Mouse (Mus musculus) right cerebral cortex, postnatal 10 days (tissue): Measurements from ENCODE around the gene Pdzd3.
"Not testable (repeated sequence)": the region's sequence is repeated elsewhere in the genome, so short reads cannot be mapped to it uniquely, and the experiment has no call there.

Source experiments
- DNase-seq, 2 experiments: peaks; one replicate each; pipeline ENCODE4 v3.0.0; 2021; ENCODE audit warnings: low spot score in 2 of 2

Gene Pdzd3

DNA sequence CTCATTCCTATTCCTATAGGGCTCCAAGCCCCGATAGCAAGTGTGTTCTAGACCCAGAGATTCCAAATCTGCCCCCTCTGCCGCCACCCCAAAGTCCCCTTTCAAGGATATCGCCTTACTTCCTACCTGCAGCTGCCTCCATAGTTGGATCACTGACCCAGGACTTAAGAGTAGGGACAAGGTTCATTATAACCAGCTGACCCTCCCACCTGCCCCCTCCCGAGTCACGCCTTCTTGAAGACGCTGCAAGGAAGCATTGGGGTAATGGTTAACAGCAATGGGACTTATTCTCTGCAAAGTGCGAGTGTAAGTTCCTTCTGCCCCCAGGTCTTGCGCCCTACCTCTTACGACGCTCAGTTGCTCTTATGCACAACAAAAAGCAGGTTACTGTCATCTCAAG is at the start of gene Pdzd3:
TSS of gene Pdzd3 (minus strand) at position 158 of the 400 bp plus-strand sequence.
- no peak for DNase-seq

- not testable (repeated sequence) for DNase-seq
Observed at GRCm38 (mm10) chr9:44300001-44300400, 48.7 kb upstream of the Pdzd3 start.

GRCm38 (mm10) chr9:44292490-44292889 is 41.2 kb upstream of the Pdzd3 start:
- DNase-seq = peak in 1 of 2 experiments; percentile 57

GRCm38 (mm10) chr9:44288959-44289291 is 37.7 kb upstream of the Pdzd3 start:
- DNase-seq = no peak

- DNase-seq = peak; percentile 69 to 73
Observed at GRCm38 (mm10) chr9:44288076-44288958, 37.0 kb upstream of the Pdzd3 start, which contains the start of gene Abcg4. Abcg4 (minus strand) TSS chr9:44288615.

DNA sequence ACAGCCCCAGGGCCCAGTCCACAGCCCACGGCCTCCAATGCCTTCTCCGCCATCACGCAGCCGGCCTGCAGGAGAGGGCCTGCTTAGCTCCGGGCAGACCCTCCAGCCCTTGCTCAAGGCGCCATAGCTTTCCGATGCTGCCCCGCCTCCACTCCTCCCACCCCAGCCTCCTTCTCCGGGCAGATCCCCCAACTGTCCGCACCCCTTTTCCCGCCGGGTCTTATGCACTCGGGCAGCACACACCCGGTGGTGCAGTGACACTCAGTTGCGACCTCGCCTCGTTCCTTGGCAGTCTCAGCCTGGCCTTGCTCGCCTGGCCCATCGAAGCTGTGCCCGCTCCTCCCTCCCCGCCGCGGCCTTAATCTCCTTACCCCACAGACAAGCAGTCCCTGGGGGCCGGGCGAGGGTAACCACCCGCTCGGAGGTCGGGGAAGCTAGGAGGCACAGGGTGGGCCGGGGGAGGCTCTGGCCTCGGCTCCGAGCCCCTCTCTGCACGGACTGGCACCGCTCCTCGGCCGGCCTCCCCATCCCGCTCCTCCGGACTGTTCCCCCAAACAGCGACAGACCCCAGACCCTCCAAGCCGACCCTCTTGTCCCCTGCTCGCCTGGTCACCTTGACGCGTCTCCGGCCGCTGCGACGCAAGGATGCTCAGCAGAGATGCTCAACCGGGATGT is 36.3 kb upstream of the Pdzd3 start:
- DNase-seq = peak; percentile 61 to 64

- DNase-seq = no peak
Observed at GRCm38 (mm10) chr9:44287003-44287400, 35.7 kb upstream of the Pdzd3 start.

GRCm38 (mm10) chr9:44286256-44286850 is 35.1 kb upstream of the Pdzd3 start:
- no peak for DNase-seq

DNA sequence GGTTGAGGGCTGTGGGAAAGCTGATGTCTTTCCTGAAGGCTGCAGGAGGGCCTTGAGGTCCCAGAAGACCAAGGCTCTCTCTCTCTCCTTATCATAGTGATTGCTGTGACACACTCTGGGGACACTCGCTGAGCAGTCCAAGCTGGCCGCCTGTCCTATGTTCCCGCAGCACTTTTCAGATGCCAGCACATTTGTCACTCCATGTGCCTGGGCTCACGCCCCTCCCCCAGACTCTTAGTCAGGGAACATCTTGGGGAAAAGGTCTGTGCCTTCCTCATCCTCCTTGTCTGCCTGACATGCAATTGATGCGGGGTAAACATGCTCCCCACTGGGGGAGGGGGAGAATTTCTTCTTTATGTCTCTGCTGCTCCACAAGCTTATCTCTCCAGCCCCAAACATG is 31.9 kb upstream of the Pdzd3 start:
- DNase-seq = no peak

DNA sequence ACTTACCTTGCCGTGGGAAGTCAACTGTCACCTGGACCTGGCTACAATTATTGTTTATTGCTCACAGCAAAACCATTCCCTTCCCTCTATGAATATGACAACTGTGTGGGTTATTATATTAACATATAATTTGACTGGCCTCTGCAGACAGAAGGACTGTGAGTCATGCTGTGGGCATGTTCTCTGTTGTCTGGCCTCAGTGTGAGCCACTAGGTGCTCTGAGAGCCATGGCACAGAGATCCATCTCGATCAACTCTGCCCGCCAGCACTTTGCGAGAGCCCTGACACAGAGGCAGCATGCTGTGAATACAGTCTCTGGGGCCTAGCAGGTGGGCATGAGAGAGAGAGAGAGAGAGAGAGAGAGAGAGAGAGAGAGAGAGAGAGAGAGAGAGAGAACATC is 18.7 kb upstream of the Pdzd3 start:
- DNase-seq = no peak

DNA sequence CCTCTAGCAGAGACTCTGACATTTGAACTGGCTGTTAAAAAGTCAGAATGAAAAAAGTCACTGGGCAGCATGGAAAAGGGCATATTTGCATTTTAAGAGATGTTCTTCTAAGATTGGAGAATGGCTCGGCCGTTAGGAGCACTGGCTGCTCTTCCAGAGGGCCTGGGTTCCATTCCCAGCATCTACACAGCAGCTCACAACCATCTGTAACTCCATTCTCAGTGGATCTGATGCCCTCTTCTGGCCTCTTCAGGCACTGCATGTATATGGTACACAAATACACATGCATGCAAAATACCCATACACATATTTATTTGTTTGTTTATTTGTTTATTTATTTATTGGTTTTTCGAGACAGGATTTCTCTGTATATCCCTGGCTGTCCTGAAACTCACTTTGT is 17.8 kb upstream of the Pdzd3 start:
- no peak for DNase-seq

- DNase-seq = no peak
Observed at GRCm38 (mm10) chr9:44268432-44268831, 17.2 kb upstream of the Pdzd3 start, which contains the start of gene Nlrx1. Nlrx1 (minus strand) TSS chr9:44268599.

- peak; percentile 86 to 92 for DNase-seq
Observed at GRCm38 (mm10) chr9:44268027-44268360, 16.7 kb upstream of the Pdzd3 start.

DNA sequence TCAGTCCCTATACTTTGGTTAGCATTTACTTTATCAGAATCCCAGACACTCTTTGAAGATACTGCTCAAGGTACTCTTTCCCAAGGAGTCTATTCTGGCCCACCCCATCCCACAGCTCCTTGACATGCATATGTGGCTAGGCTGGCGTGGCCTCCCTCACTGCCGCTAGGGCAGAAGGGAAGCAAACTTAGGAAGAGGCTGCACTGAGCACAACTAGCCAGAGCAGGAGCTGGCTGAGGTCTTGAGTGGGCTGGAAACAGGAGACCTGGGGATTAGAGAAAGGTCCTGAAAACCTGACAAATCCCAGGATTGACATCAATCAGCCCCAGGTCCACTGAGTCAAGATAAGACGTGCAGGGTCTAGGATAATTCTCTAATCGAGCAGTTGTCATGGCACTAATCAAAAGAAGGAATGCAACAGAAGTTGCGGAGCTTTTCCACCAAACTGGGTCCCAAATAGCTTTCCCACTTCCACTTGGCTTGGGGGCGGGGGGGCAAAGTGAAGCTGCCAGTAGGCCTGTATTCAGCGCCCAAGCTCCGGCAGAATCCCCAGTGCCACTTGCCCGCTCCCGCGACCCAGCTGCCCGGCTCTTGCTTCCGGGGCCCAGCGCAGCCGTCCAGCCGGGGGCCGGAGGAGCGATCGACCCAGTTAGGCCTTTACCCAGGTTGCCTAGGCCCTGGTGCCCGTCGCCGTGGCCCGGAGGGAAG is 16.2 kb upstream of the Pdzd3 start:
- no peak for DNase-seq

DNA sequence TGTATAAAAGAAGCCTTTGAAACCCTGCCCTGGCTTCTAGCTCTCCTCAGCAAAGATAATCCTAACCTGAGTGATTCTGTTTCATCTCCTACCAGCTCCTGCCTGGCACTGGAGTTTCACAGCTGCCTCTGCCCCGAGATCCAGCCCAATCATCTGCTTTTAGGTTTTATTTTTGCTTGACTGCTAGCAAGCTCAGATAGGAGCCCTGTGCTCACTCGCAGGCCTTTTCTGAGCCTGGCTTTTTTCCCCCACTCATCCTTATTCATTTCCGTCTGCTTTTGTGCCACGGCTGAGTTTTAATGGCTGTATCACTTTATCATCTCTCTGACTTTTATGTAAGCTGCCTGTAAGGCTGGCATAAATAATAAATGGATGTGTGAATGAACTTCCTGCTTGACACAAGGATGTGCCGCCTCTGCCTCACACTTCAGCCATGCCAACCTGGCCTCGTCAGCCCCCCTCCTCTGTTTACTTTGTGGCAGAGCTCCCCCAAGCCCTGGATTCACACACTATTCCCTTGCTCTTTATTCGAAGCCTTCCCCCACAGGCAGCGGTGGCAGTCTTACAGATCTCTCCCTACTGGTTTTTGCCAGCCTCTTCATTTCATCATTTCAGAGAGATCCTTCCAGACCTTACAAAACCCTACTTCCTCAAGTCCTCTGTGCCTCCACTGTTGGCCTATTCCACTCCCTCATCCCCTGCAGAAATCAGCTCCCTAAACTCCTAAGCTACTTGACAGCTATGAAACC is 15.4 kb upstream of the Pdzd3 start:
- DNase-seq = peak; percentile 53 to 74

- DNase-seq = no peak
Observed at GRCm38 (mm10) chr9:44261388-44261787, 10.1 kb upstream of the Pdzd3 start.

- DNase-seq = no peak
Observed at GRCm38 (mm10) chr9:44259014-44259413, 7.7 kb upstream of the Pdzd3 start.

GRCm38 (mm10) chr9:44256213-44256612 is 4.9 kb upstream of the Pdzd3 start:
- no peak for DNase-seq

GRCm38 (mm10) chr9:44255136-44255521 is 3.9 kb upstream of the Pdzd3 start:
- no peak for DNase-seq

DNA sequence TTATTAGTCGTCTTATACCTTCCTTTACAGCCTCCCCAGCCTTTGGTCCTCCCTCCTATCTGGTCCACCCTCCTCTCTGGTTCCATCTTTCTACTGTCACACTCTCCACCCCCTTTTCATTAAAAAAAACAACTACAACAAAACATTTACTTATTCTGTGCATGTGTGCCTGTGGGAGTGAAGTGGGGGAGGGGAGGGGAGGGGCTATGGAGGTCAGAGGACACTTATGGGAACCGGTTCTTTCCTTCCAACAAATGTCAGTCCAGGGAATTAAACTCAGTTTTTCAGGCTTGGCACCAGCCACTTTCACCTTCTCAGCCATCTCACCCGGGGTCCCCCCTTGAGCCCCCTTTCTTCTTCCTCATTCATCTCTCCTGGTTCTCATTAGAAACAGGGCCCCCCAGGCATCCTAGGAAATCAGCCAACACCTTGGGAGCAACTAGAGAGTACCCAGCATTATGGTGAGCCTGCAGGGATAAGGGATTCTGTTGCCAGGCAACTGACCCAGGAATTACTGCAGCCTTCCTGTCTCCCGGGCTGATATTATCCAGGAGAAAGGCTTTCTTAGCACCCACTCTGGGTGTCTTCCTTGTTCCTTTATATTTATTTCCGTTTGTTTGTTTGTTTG is 3.4 kb upstream of the Pdzd3 start:
- peak in 1 of 2 experiments; percentile 55 for DNase-seq

GRCm38 (mm10) chr9:44253441-44253840 is 2.2 kb upstream of the Pdzd3 start:
- no peak for DNase-seq
